Mouse (Mus musculus) ES-Bruce4 (cell line): ENCODE results near the gene Pipox. TPM values are rescaled to one million over a fixed set of nuclear protein-coding genes. Genes with fewer than 3 reads are reported as not detected.

Experiments
- H3K27ac ChIP-seq: 2 replicates; pipeline ENCODE4 v1.5.1; 2012; ENCODE audit warnings: low read length, inconsistent platforms; ENCODE audit not compliant: insufficient read depth
- H3K27me3 ChIP-seq: 2 replicates; pipeline ENCODE4 v1.6.1; 2012; ENCODE audit warnings: mild to moderate bottlenecking, low read length, inconsistent platforms; ENCODE audit not compliant: control insufficient read depth, poor library complexity, insufficient read depth, severe bottlenecking
- H3K36me3 ChIP-seq: 2 replicates; pipeline ENCODE4 v1.6.1; 2012; ENCODE audit warnings: inconsistent platforms, mild to moderate bottlenecking, low read length, moderate library complexity; ENCODE audit not compliant: control insufficient read depth, poor library complexity, insufficient read depth, severe bottlenecking
- H3K4me1 ChIP-seq: one replicate; pipeline ENCODE4 v1.8.1; 2011; ENCODE audit warnings: low read length; ENCODE audit not compliant: control insufficient read depth, insufficient read depth
- H3K4me3 ChIP-seq: 2 replicates; pipeline ENCODE4 v1.5.1; 2011; ENCODE audit warnings: low read depth, mild to moderate bottlenecking, low read length
- H3K9ac ChIP-seq: 2 replicates; pipeline ENCODE4 v1.6.1; 2012; ENCODE audit warnings: low read depth, mild to moderate bottlenecking, inconsistent platforms; ENCODE audit not compliant: poor library complexity, severe bottlenecking
- H3K9me3 ChIP-seq: replicated peaks from 2 replicates; pipeline ENCODE4 v1.6.1; 2012; ENCODE audit warnings: mild to moderate bottlenecking, low read length, inconsistent platforms; ENCODE audit not compliant: control insufficient read depth, poor library complexity, insufficient read depth, severe bottlenecking
- CTCF ChIP-seq: IDR thresholded peaks from one replicate; pipeline ENCODE4 v1.8.1; 2011; ENCODE audit warnings: low read depth, low read length
- EP300 ChIP-seq: IDR thresholded peaks from 2 replicates; pipeline ENCODE4 v1.6.1; 2011; ENCODE audit warnings: low read depth, low read length; ENCODE audit not compliant: insufficient read depth
- POLR2A ChIP-seq: IDR thresholded peaks from one replicate; pipeline ENCODE4 v1.8.1; 2011; ENCODE audit warnings: low read length; ENCODE audit not compliant: insufficient read depth
- polyA plus RNA-seq: library from polyadenylated mRNA; stranded (reverse); fragments of >200 nt; gene quantifications from 2 replicates; pipeline ENCODE4 v1.2.4, GENCODE M21; 2011; ENCODE audit warnings: low read depth; ENCODE audit not compliant: missing spikeins, insufficient read depth, insufficient read length

The Pipox gene
- polyA plus RNA-seq, 1 experiment, result 14.3 TPM

DNA sequence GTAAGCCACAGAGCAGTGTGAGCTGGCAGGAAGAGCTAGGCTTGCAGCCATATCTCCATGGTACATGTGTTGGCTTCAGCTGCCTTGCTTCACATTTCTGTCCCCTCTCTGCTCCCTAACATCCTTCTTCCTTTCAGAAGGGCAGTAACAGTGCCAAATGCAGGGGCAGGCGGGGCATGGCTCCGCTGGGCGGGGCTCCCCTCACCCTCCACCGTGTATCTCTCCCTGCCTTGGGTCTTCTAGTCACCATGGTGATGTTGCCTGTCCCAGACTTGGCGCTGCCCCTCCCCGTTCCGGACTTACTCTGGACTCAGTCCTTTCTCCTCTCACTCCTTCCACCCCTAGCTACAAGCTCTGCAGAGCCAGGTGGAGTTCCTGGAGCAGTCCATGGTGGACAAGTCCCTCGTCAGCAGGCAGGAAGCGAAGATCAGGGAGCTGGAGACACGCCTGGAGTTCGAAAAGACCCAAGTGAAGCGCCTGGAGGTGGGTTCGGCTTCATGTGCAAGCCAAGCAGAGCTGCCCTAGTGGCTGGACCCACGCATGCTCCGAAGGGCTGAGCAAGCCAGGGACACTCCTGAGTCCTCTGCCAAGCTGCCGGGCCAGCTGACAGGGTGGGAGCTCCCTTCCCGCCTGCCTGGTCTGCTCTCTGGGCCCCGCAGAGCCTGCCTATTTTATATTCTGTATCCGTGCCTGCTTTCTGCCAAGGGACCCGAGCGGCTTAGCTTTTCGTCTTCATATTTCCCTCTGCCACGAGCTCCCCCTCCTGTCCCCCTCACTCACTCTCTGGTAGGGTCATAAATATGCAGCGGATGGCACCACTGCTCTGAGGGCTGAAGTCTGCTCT is 43.3 kb downstream of the Pipox start:
- Histone ChIP-seq H3K4me1 (no peaks in the 10 kb centered on the region), H3K9me3 (no peaks in the 10 kb centered on the region), H3K27me3 (no peaks in the 10 kb centered on the region), H3K27ac (no peak overlapping the region), H3K36me3 (peaks cover 11% of the 10 kb centered on the region), H3K4me3 (no peak overlapping the region), H3K9ac (no peak overlapping the region)
- TF ChIP-seq EP300 (no peak), CTCF (no peak), POLR2A (no peak)

DNA sequence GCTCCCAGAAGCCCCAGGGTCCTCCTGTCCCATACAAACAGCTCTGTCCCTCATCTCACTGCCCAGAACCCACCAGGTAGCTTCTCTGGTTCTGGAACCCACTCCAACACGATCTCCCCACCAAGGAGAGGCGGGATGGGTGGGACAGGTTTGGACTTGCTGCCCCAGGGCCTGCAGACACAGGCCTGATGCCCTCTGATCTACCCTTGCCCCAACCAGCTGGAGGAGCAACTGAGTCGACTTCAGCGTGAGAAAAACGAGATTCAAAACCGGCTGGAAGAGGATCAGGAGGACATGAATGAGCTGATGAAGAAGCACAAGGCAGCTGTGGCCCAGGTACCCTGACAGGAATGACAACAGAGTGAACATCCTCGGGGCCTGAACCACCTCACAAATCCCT is 44.7 kb downstream of the Pipox start:
- no peak overlapping the region for H3K27ac ChIP-seq
- H3K9ac ChIP-seq, result no peak overlapping the region
- no peaks in the 10 kb centered on the region for H3K4me1 ChIP-seq
- H3K9me3 ChIP-seq, result no peaks in the 10 kb centered on the region
- TF ChIP-seq EP300 (no peak), POLR2A (no peak), CTCF (no peak)
- no peaks in the 10 kb centered on the region for H3K27me3 ChIP-seq
- peaks cover 15% of the 10 kb centered on the region for H3K36me3 ChIP-seq
- no peak overlapping the region for H3K4me3 ChIP-seq

DNA sequence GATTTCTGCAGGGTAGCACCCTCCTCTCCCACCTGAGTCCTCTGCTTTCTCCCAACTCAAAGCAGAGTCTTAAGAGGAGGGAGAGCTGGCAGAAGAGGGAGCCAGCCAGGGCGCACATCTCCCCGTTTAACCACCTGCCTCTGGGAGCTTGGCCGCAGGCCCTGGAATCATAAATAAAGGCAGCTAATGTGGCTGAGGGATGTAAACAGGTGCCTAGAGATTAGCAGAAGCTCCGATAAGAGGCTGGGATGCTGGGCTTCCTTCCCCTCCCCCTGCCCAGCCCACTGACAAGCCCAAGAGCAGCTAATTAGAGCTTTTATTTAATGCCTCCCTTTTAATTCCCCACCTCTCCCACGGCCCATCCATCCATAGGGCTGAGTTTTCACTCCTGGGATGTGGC is 45.8 kb downstream of the Pipox start:
- no peaks in the 10 kb centered on the region for H3K27me3 ChIP-seq
- H3K27ac ChIP-seq, result no peak overlapping the region
- no peaks in the 10 kb centered on the region for H3K4me1 ChIP-seq
- H3K4me3 ChIP-seq, result no peak overlapping the region
- H3K9me3 ChIP-seq, result no peaks in the 10 kb centered on the region
- no peak overlapping the region for H3K9ac ChIP-seq
- peaks cover 17% of the 10 kb centered on the region for H3K36me3 ChIP-seq
- TF ChIP-seq EP300, result no peak
- TF ChIP-seq POLR2A, result no peak
- no peak for TF ChIP-seq CTCF

DNA sequence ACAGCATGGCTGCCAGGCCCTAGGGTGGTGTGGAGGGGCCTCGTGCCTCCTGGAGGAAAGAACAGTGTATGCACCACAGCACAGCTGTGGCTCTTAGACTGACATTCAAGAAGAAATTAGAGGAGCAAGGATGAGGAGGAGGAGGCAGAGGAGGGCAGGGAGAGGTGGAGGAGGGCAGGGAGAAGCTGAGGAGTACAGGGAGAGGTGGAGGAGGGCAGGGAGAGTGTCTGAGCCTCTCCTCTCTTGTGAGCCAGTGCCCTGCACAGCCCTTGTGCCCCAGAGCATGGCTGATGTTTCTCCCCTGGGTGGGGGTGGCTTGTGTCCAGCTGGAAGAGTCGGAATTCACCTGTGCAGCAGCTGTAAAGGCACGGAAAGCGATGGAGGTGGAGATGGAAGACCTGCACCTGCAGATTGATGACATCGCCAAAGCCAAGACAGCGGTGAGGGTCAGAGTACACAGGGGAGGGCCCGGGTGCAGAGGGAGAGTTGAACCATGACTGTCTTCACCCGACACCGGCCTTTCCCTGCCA is 46.2 kb downstream of the Pipox start:
- TF ChIP-seq POLR2A (no peak), EP300 (no peak), CTCF (no peak)
- Histone ChIP-seq H3K4me3 (no peak overlapping the region), H3K4me1 (no peaks in the 10 kb centered on the region), H3K9me3 (no peaks in the 10 kb centered on the region), H3K9ac (no peak overlapping the region), H3K36me3 (peaks cover 15% of the 10 kb centered on the region), H3K27me3 (no peaks in the 10 kb centered on the region), H3K27ac (no peak overlapping the region)

DNA sequence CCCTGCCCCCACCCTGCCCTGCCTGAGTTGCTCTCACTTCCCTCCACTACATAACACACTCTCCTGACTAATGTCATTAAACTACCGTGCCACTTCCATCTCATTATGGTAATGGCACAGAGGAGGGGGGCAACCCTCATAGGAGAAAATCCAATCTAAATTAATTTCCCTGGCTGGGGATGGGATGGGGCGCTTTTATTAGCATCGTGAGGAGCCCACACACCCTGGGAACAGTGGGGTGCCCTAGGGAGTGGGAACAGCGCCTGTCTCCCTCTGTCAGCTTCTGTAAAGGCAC is 50.0 kb downstream of the Pipox start:
- Histone ChIP-seq H3K9ac (no peak overlapping the region), H3K4me3 (no peak overlapping the region), H3K36me3 (peaks cover 19% of the 10 kb centered on the region), H3K4me1 (no peaks in the 10 kb centered on the region), H3K27me3 (no peaks in the 10 kb centered on the region), H3K9me3 (no peaks in the 10 kb centered on the region), H3K27ac (no peak overlapping the region)
- TF ChIP-seq POLR2A, result no peak
- TF ChIP-seq EP300, result no peak
- TF ChIP-seq CTCF, result no peak

DNA sequence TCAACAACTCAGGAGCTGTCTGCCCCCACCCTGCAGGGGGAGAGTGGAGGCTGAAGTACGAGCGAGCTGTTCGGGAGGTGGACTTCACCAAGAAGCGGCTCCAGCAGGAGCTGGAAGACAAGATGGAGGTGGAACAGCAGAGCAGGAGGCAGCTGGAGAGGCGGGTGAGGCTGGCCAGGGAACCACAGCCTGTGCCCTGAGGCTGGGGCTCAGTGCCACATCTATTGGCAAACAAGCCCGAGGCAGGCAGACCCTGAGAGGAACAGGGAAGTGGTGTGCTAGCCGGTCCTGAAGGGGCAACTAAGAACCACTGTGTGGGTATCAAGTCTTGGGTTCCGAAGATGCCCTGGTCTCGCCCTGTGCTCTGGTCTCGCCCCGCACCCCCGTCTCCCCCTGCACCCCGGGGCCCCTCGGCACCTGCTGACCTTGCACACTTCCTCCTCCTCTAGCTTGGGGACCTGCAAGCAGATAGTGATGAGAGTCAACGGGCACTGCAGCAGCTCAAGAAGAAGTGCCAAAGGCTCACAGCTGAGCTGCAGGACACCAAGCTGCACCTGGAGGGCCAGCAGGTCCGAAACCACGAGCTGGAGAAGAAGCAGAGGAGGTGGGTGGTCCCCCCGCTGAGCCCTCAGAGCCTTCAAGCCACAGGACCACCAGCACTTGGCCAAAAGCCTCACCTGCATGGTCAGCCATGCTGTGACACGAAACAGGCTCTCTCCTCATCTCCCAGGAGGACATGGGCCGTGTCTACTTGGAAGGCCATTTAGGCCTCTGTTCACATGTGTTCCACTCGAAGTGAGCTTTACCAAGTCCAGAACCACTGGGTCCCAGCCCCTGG is 50.6 kb downstream of the Pipox start:
- H3K9me3 ChIP-seq, result no peaks in the 10 kb centered on the region
- no peak overlapping the region for H3K9ac ChIP-seq
- no peaks in the 10 kb centered on the region for H3K4me1 ChIP-seq
- H3K27me3 ChIP-seq, result no peaks in the 10 kb centered on the region
- H3K4me3 ChIP-seq, result no peak overlapping the region
- H3K36me3 ChIP-seq, result peaks cover 19% of the 10 kb centered on the region
- TF ChIP-seq CTCF, result no peak
- no peak overlapping the region for H3K27ac ChIP-seq
